Mouse (Mus musculus) adrenal gland, adult 2 months (tissue): ENCODE data around the gene Lama5. TPM values are rescaled to one million over a fixed set of nuclear protein-coding genes. Genes with fewer than 3 reads are reported as not detected.

Experiments
- DNase-seq: peaks from one replicate; pipeline ENCODE4 v3.0.0; 2021
- polyA plus RNA-seq: library from polyadenylated mRNA; depleted of rRNA; stranded (reverse); fragments of >200 nt; gene quantifications from 2 replicates; pipeline ENCODE4 v1.2.3, GENCODE M21; 2012
- total RNA-seq, 2 experiments: library from RNA; stranded (reverse); gene quantifications; 2 replicates each; pipeline ENCODE4 v1.2.3; 2021

Gene Lama5
- total and polyA plus RNA-seq, 3 experiments: 30.7 to 41.7 (median 35.0) TPM

GRCm38 (mm10) chr2:180224647-180225043 lies 1.0 kb downstream of the Lama5 start:
- DNase-seq: no peak

- DNase-seq: no peak
Observed at GRCm38 (mm10) chr2:180222250-180222649, 3.4 kb downstream of the Lama5 start.

DNA sequence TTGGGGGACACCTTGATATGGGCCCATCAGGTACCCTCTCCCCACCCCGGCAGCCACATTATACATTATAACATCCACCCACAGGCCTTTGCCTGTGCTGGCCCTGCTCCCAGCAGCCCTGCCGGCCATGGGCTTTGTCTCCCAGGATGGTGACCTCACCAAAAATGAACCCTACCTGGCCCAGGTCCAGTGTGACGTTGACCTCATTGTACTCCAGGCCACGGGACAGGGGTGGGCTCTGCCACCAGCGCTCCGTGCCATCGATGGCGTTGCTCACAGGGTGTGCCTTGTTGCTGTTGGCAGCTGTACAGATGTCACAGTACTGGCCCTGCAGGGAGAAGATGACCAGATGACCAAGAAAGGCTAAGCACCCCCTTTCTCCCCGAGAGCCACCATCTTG lies 4.6 kb downstream of the Lama5 start:
- DNase-seq: no peak

DNA sequence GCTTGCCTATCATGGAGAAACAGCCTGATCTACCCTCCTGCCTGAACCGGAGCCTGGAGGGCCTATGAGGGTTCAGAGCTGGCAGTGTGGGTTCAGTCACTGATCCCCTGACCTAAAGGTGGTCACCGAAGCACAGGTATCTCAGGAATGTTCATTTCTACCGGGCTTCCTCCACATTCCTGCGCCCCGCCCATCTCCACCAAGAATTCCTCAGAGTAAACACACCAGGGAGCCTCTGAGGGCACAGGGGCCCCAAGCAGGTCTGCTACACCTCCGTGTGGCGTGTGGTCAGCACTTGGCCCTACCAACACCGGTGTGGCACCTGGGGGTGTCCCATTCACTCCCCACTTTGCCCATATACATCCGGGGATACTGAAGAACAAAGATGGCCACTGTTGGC lies 5.5 kb downstream of the Lama5 start:
- DNase-seq: no peak

DNA sequence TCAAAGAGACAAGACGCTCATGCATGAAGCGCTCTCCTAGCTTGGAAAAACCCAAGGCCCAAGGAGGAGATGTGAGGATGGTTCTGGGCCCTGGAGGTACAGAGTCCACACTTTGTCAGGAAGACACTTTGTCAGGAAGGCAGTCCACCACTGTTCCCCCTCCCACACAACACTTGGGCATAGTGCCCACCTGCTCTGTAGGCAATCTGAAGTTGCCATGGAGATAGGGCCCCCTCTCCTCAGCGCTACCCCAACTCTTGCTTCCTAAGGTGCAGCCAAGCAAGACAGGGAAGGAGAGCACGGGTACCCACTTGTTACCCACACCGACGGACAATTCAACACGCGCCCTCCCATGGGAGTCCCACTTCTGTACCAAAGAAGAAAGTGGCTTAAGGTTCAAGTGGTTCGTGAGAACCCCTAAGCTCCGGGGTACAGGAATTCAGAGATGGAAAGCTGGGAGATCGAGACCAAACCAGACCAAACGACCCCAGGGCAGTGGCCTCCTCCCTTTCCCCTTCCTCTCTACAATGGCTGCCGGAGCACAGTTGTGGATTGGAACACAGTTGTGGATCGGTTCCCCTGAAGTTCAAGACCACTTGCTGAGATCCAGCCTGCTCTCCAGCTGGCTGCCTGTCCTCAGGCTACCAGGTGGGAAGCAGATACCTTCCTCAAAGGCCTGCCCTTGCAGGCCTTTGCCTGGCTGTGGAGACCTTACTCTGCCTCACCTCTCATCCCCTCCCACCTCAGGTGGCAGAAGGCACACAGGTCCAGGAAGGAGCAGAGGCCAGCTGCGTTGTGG lies 6.3 kb downstream of the Lama5 start:
- DNase-seq: no peak

DNA sequence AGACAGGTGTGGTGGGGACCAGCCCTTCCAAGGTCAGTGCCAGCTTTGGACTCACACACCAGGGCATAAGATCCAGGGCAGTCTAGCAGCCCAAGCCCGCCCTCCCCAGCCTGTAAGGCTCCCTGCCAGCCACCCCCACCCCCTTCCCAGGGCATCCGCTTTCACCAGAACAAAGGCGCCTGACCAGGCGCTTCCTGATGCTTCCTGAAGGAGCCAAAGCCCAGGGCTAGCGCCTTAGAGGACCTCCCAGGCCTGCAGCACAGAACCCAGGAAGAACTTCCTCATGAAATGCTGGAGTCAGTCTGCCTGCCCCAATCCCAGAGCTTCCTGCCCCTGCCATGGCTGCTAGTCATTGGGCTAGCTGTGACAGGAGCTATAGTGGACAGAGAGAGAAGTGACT lies 7.0 kb downstream of the Lama5 start:
- DNase-seq: peak; percentile 59

DNA sequence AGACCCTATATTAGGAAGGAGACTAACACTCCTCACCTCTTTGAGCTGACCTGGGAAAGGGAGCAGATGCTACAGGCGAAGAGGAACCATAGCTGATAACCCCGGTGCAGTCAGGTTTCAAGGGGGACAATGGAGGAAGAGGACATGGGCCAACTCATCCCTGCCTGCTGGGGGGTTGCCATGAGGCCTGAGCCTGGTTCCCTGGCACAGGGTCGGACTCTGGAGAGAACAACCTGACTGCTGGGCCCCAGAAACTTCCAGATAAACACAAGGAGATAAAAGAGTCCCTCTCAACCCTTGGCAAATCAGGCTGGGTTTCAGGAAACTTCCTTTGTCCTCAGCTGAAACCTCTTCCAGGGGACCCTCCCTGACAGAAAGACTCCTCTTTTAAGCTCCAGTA lies 7.4 kb downstream of the Lama5 start:
- no peak for DNase-seq

GRCm38 (mm10) chr2:180217587-180217986 lies 8.1 kb downstream of the Lama5 start:
- peak; percentile 86 for DNase-seq

GRCm38 (mm10) chr2:180216921-180217320 lies 8.7 kb downstream of the Lama5 start:
- no peak for DNase-seq

- DNase-seq: peak; percentile 92
Observed at GRCm38 (mm10) chr2:180215951-180216350, 9.7 kb downstream of the Lama5 start.

DNA sequence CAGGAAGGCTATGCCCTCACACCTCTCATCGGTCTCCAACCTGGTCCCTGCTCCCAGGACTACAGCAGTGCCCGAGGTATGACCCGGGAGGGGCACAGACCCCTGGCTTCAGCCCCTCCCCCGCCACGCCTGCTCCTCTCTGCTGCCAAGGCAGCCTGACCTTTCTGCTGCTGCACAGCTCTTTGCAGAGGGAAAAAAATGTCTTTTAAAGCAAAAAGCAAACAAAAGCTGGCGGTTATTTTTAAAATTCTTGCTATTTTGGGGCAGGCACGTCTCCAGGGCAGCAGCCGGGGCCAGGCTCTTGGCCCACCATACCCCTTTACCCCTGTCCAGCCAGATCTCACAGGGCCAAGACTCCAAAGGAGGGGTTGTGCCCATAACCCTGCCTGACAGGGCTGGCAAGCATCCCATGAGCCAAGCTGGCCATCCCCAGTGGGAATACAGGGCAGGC lies 10.6 kb downstream of the Lama5 start:
- peak; percentile 65 for DNase-seq

DNA sequence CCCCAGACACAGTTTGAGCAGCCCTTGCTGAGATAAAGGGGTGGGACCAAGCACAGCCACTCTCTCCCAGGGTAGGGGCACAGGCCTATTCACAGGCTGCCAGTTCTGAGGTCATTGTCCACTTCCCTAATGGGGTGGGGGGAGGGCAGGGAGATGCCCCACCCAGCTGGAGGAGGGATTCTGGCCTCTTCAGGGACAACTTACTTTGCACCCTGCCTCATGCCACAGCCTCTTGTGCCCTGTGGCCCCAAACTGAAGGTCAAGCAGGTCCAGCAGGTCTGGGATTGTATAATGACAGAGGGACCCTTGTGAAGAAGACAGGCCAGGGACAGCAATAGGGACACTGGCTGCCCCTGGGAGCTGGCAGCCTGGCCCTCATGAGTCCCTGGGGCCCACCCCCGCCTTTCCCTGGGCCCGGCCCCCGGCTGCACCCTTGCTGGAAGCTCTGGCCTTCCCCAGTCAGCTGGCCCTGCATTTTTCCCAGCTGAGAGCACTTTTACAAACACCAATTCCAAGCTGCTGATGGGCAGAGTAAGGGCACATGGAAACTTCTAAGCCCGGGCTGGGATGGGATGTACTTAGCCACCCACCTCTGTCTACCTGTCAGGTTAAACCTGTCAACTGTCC lies 11.2 kb downstream of the Lama5 start:
- DNase-seq: peak; percentile 68

DNA sequence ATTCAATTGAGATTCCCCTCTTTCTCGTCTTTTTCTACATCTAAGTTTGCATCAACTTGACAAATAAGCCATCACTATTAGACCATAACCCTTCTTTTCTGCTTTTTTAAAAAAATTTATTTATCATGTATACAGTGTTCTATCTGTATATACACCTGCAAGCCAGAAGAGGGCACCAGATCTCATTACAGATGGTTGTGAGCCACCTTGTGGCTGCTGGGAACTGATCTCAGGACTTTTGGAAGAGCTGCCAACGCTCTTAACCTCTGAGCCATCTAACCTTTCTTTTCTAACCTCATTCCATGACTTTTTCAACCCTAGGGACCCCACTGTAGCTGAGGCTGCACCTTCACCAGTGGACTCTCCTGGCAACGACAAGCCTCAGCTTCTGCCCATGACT lies 13.4 kb downstream of the Lama5 start:
- DNase-seq: no peak

DNA sequence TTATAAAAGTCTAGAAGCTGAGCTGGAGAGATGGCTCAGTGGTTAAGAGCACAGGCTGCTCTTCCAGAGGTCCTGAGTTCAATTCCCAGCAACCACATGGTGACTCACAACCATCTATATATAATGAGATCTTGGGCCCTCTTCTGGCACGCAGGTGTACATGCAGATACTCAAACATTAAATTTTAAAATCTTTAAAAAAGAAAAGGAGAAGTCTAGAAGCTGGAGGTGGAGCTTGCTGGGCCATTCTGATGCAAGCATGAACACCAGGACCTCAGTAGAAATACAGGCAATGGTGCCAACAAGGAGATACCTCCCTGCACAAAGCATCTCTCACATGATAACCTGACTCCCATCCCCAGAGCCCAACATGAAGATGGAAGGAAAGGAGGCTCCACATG lies 16.7 kb downstream of the Lama5 start:
- no peak for DNase-seq

DNA sequence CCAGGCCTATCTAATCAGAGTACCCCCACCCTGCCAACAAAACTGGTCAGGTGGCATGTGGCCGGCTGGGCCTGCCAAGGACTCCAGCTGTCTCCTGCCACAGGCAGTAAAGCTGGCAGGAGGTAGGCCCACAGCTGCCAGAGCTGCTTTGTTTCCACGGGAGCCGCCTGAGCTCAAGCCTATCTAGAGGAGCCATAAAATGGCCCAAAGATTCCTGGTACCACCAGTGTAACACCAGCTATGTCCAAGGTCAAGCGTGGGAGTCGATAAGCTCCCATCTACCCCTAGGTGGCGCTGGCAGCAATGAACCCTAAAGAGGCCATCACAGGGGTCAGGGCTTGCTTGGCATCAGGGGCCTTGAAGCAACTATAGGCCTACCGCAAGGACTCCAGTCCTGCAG lies 17.8 kb downstream of the Lama5 start:
- DNase-seq: peak; percentile 60

- no peak for DNase-seq
Observed at GRCm38 (mm10) chr2:180205956-180206280, 19.7 kb downstream of the Lama5 start.

- no peak for DNase-seq
Observed at GRCm38 (mm10) chr2:180205083-180205955, 20.3 kb downstream of the Lama5 start.

GRCm38 (mm10) chr2:180204501-180204900 lies 21.2 kb downstream of the Lama5 start:
- no peak for DNase-seq

DNA sequence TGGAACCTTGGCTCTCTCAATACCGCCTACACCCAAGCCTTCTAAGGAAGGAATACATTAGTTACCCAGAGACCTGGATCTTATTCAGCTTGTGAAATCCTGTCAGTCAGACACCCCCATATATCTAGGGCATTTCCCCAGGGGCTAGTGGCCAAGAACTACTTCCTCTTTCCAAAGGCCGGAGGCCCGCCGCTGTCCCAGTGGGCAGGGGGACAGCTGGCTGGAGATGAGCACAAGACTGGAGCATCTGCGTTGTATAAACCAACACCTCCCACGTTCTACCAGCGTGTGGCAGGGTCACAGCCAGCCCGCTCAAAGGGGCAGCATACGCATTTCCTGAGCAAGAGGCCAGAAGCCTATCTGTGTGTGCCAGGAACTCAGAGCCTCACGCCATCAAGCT lies 22.9 kb downstream of the Lama5 start:
- no peak for DNase-seq

- DNase-seq: no peak
Observed at GRCm38 (mm10) chr2:180202263-180202662, 23.4 kb downstream of the Lama5 start.

DNA sequence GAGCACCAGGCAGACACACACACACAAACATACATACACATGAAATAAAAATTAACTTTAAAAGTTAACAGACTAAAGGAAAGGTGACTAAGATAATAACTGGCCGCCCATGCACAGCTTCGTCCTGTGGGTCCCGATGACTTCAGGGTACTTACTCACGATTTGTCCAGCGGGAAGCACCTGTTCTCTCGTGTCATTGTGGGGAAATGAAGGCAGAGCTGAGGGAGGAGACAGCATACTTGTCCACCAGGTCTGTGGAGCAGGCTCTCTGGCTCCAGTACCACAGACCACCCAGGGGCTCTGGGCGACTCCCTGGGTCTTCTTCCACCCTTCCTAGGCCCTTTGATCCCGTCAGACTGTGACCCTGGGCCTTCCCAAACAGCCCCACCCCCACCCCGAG lies 24.4 kb downstream of the Lama5 start:
- DNase-seq: no peak

DNA sequence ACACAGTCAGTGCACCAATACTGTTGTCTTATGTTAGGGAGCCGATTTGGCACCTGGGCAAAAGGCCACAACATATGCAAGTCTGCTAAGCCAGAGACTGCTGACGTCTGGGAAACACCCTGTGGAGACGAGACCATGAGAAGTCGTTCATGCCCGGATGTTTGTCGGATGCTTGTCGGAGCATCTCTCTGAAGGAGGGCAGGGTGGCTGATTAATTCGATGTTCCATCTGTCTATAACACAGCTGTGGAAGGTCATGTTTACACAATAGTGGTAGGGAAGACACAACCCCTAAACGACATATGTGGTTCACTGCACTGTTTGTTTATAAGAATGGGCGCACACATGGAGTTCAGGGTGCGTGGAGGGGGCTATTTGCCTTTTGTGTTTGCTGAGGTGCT lies 25.0 kb downstream of the Lama5 start:
- no peak for DNase-seq

GRCm38 (mm10) chr2:180198782-180199181 lies 26.9 kb downstream of the Lama5 start:
- peak; percentile 62 for DNase-seq
